Mouse (Mus musculus): ENCODE measurements at regions not wholly inside any gene's neighbourhood (a gene's known extent, or its start where the extent isn't known, plus 50 kb on each side); places are given as distances from the start of the nearest gene placed in this dataset.

- TF ChIP-seq EP300 (optimal IDR thresholded peaks at IDR 0.05) (no peak), CTCF (IDR thresholded peaks at IDR 0.05; ENCODE audit: low read depth) (no peak)
Observed at GRCm38 (mm10) chr14:36499323-36499722, 404.6 kb downstream of the 4930474N05Rik start.

Measured in stomach, postnatal 0 days (tissue).